Mouse (Mus musculus) G1E-ER4 (cell line): ENCODE measurements around the gene Col4a4. TPM values are rescaled to one million over a fixed set of nuclear protein-coding genes. Genes with fewer than 3 reads are reported as not detected.

Experiments
- GATA1 ChIP-seq: IDR thresholded peaks from one replicate; pipeline ENCODE4 v1.8.0; 2012; ENCODE audit warnings: low read length, inconsistent platforms
- polyA plus RNA-seq: library from polyadenylated mRNA; stranded (reverse); fragments of >175 nt; gene quantifications from 2 replicates; pipeline ENCODE4 v1.2.3, GENCODE M21; 2012

The Col4a4 gene
- polyA plus RNA-seq, 1 experiment = 0.01 TPM

DNA sequence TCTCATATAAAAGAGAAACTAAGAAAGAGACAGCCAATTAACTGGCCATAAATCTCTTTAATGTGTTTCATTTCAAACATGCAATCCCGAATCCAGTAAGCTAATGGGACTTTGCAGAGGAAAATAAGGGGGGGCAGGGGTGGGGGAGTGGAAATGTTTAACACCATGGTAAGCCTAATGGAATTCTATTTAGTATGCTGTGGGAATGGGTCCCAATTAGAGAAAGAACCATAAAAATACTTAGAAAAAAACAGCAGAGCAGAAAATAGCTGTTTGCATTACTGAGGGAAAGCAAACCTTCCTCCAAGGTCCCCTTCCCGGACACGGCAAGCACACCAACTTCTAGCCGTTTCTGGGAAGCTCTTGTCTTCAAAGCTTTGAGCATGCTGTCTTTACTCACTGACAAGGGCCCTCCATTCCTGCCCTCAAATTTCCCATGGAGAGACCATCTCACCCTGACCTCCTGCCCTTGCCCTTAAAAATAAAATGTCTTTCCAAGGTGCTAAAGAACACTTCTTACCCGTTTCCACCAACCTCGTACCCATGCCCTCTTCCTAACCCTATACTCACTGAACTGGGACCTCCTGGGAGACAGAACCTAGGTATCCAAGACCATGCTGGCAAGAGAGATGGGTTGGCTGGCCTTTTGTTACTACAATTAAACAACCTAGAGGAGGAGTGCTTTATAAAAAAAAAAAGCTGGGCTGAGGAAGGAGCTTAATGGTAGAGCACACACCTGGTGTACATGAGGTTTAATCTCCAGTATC, 42.0 kb downstream of the Col4a4 start:
- no peak for TF ChIP-seq GATA1

DNA sequence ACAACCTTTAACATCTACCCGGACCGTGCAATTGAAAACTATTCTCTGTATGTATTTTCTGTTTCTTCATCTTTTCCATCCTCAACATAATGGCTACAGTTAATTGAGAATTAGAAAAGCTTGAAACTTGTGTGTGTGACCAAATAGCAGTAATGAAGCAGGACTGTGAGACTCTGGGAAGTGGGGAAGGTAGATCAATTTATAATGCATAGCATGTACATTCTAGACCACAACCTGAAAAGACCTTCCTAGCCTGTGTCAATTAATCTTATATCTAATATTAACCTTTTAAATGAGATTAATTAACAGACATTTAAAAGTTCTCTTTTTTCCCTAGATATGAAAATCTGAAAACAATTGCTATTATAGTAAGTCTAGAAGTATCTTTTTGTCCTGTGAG, 42.7 kb downstream of the Col4a4 start:
- TF ChIP-seq GATA1 = no peak

- TF ChIP-seq GATA1 = no peak
Measured at GRCm38 (mm10) chr1:82540056-82540455, 46.6 kb downstream of the Col4a4 start.

GRCm38 (mm10) chr1:82537848-82538247, 48.8 kb downstream of the Col4a4 start:
- TF ChIP-seq GATA1 = no peak

GRCm38 (mm10) chr1:82536515-82537174, 50.0 kb downstream of the Col4a4 start:
- TF ChIP-seq GATA1 = no peak

DNA sequence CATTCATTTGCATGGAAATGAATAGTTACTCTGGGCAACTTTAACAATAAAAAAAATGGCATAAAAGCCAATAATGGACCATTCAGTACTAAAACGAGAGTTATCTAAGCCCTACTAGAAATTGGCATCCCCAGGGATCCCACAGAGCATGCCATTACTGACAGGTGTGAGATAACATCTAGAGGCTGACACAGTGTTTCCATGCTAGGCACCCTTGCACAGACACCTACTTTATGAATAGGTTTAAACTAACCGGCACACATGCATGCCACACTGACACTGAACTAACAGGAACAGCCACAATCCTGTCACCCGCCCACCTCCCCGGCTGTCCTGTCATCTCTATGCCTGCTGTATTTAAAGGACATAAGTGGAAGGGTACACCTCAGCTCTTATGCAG, 58.7 kb downstream of the Col4a4 start:
- TF ChIP-seq GATA1 = no peak

GRCm38 (mm10) chr1:82491954-82492353, 94.7 kb downstream of the Col4a4 start:
- TF ChIP-seq GATA1 = no peak

GRCm38 (mm10) chr1:82486371-82486770, 100.3 kb downstream of the Col4a4 start:
- no peak for TF ChIP-seq GATA1

GRCm38 (mm10) chr1:82482371-82482770, 104.3 kb downstream of the Col4a4 start:
- no peak for TF ChIP-seq GATA1

DNA sequence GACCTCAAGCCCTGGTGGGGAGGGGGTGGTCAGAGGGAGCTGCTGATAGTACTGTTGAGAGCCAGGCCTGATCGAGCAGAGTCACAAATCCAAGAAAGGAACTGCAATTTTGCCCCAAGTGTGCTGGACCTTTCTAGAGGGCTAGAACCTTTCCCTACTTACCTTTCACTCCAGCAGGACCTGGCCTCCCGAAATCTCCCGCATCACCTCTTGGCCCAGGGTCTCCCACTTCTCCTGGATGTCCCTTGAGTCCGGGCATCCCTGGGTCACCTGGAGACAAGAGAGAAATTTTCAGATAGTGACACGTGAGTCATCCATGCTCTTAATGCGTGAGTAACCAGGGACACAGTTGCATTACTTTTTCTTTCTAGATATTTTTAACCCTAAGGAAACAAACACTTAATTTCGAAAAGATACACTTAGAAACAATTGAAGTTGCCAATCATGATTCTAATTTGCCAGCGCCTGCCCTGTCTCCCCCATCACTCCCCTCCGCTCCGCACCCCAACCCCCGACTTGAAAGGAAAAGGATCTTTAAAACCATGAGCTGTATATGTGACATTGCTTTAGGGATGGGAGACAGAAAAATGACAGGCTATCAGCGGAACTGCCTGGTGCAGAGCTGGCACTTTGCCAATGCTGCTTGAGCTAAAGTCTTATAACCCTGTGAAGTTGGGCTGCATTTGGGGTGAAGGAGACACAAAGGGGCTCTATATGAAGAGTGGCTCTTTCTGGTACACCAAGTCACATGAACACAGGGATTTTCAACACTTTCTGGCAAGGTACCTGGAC, 106.8 kb downstream of the Col4a4 start:
- TF ChIP-seq GATA1 = no peak

DNA sequence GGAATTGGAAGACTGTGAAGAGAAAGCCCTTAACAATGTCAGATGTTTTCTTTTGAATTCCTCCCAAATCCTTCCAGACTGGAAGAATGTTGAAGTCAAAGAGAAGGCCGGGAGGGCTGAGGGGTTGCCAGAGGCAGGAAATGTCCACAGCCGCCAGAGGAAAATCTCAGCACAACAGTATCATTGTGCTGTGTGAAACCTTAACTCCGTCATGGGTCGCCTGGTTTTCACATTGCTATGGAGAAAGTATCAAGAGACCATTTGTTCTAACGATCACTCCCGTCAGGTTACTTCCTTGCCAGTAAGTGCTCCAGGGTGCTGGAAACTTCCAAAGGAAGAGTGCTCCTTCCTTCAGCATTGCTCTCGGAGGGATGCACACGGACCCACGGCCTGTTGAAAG, 109.9 kb downstream of the Col4a4 start:
- TF ChIP-seq GATA1 = no peak

DNA sequence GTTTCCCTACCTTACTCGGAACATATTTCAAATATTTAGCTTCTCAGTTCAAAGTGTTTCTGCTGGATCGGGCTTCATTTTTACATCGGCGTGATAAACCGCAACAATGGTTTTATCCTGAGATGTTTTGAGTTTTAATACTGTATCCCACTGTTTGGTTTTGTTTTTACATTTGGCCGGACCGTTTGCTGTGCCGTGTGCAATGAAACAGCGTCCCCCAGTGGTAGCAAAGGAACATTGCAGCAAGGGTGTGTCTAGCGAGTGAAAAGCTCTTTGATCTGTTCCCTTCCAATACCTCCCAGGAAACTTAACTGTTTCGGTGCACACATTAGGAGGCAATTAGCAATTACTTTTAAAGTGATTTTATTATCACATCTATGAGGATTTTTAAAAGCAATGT, 110.4 kb downstream of the Col4a4 start:
- TF ChIP-seq GATA1 = no peak

GRCm38 (mm10) chr1:82475821-82476220, 110.8 kb downstream of the Col4a4 start:
- no peak for TF ChIP-seq GATA1

- TF ChIP-seq GATA1 = no peak
Measured at GRCm38 (mm10) chr1:82475254-82475653, 111.4 kb downstream of the Col4a4 start.

DNA sequence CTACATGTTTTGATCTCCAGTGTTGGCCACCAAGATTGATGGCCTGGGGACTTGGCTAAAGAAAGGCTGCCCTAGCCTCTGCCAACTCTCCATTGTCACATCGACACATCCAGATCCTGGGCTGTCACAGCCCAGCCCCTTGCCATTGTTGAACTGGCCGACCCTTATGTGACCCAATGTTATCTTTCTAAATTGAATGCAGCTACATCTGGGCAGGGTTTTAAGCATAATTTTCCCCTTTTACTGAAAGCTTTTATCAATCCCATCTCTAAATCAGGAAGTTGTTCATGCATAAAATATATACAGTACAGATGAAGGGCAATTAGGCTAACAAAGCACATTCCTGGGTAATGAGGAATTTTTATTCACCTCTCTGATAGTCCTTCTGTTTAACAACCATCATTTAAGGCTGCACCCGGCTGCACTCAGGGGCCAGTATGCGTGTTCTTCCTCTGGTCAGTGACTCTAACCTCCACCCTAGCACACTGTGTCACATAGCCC, 112.1 kb downstream of the Col4a4 start:
- TF ChIP-seq GATA1 = no peak

DNA sequence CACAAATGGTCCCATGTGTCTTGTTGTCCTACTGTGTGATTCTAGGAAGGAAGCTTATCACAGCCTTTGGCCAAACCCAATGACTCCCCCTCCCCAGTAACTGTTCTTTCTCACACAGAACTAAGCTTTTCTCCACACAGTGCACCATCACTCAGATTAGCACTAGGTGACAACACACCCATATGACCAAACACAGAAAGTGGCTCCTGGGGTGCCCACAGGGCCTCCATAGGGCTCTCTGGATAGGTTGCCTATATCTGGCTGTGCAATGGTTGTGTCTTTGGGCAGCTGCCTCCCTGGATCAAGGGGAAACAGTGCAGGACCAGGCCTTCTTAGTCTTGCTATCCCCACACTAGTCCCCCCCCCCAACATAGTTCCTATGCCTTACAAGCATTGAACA, 113.2 kb downstream of the Col4a4 start:
- TF ChIP-seq GATA1 = no peak
